Mouse (Mus musculus) forebrain, embryonic 16.5 days (tissue): ENCODE results near the gene Wdr95. TPM values are rescaled to one million over a fixed set of nuclear protein-coding genes. Genes with fewer than 3 reads are reported as not detected.

Experiments used
- ATAC-seq: fragments of 200-750 bp; cut with Nextera tagmentation; 2 replicates; pipeline ENCODE4 v1.8.0; 2017; ENCODE audit warnings: mild to moderate bottlenecking, moderate library complexity
- H3K27ac ChIP-seq: fragments of 300-500 bp; sonication (generic); 2 replicates; pipeline ENCODE4 v1.5.1; 2014; ENCODE audit warnings: low read length, control low read depth
- H3K27me3 ChIP-seq: fragments of 300-500 bp; sonication (generic); replicated peaks from 2 replicates; pipeline ENCODE4 v1.6.1; 2014; ENCODE audit warnings: low read length; ENCODE audit not compliant: control insufficient read depth, insufficient read depth
- H3K36me3 ChIP-seq: fragments of 300-500 bp; sonication (generic); 2 replicates; pipeline ENCODE4 v1.6.1; 2014; ENCODE audit not compliant: control insufficient read depth, insufficient read depth
- H3K4me1 ChIP-seq: fragments of 300-500 bp; sonication (generic); replicated peaks from 2 replicates; pipeline ENCODE4 v1.6.1; 2014; ENCODE audit warnings: low read length; ENCODE audit not compliant: control insufficient read depth, insufficient read depth
- H3K4me2 ChIP-seq: fragments of 300-500 bp; sonication (generic); 2 replicates; pipeline ENCODE4 v1.6.1; 2014; ENCODE audit warnings: mild to moderate bottlenecking, low read length, control low read depth
- H3K4me3 ChIP-seq: fragments of 300-500 bp; sonication (generic); replicated peaks from 2 replicates; pipeline ENCODE4 v1.5.1; 2014; ENCODE audit warnings: mild to moderate bottlenecking, low read length, control low read depth
- H3K9ac ChIP-seq: fragments of 300-500 bp; sonication (generic); replicated peaks from 2 replicates; pipeline ENCODE4 v1.6.1; 2014; ENCODE audit warnings: low read depth, low read length, control low read depth
- H3K9me3 ChIP-seq: fragments of 300-500 bp; sonication (generic); 2 replicates; pipeline ENCODE4 v1.6.1; 2016; ENCODE audit warnings: low read length; ENCODE audit not compliant: control insufficient read depth
- WGBS: fragments of 180-500 bp; shearing (Covaris S2); extraction: QIAGEN DNeasy Blood & Tissue Kit; methylation state at CpG from one replicate; pipeline ENCODE4 v1.1.7; 2014; 5-methylcytosine and 5-hydroxymethylcytosine counted together
- polyA plus RNA-seq: library from polyadenylated mRNA; unstranded; fragments of >200 nt; fragmentation: Nextera tagmentation; extraction: Ambion mirVana; gene quantifications from 2 replicates; pipeline ENCODE4 v1.2.1, GENCODE M21; 2015

Gene Wdr95
- polyA plus RNA-seq, 1 experiment from 2014 or later: 0.14 TPM

GRCm38 (mm10) chr5:149623815-149624675, 95.6 kb downstream of the Wdr95 start:
- Histone ChIP-seq H3K27ac (no peak overlapping the region), H3K4me2 (no peak overlapping the region), H3K27me3 (no peaks in the 10 kb centered on the region), H3K4me3 (no peak overlapping the region), H3K4me1 (no peaks in the 10 kb centered on the region), H3K36me3 (peaks cover 65% of the 10 kb centered on the region), H3K9me3 (no peaks in the 10 kb centered on the region), H3K9ac (no peak overlapping the region)
- WGBS: 91% methylated on average over 8 of the region's 8 CpGs
- no peak for ATAC-seq

DNA sequence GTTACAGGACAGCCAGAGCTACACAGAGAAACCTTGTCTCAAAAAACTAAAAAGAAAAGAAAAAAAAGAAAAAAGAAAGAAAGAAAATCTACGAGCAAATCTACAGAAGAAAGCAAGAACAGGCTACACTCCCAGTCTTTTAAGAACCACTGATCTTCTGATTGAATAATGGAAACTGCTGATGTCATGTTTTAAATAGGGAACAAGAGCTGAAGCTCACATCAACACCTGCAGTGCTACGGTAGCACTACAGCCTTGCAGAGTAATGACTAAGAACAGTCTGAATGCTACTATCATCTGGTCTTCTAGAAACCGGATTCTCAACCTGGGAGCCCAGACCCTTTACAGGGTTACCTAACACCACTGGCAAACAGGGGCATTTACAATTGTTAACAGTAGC, 97.1 kb downstream of the Wdr95 start:
- ATAC-seq: no peak
- H3K36me3 ChIP-seq: peaks cover 66% of the 10 kb centered on the region
- WGBS: 91% methylated on average over 3 of the region's 3 CpGs
- no peak overlapping the region for H3K4me2 ChIP-seq
- H3K9ac ChIP-seq: no peak overlapping the region
- H3K27ac ChIP-seq: no peak overlapping the region
- H3K4me3 ChIP-seq: no peak overlapping the region
- H3K9me3 ChIP-seq: no peaks in the 10 kb centered on the region
- no peaks in the 10 kb centered on the region for H3K4me1 ChIP-seq
- no peaks in the 10 kb centered on the region for H3K27me3 ChIP-seq

- peaks cover 29% of the 10 kb centered on the region for H3K4me1 ChIP-seq
- peak overlapping the region; percentile 84 for H3K4me2 ChIP-seq
- no peaks in the 10 kb centered on the region for H3K9me3 ChIP-seq
- H3K9ac ChIP-seq: peak overlapping the region; percentile 80
- H3K36me3 ChIP-seq: peaks cover 24% of the 10 kb centered on the region
- no peaks in the 10 kb centered on the region for H3K27me3 ChIP-seq
- ATAC-seq: no peak
- H3K27ac ChIP-seq: no peak overlapping the region
- WGBS: 62% methylated on average over 11 of the region's 11 CpGs
- H3K4me3 ChIP-seq: peak overlapping the region; percentile 57
These were observed 106.0 kb downstream of the Wdr95 start for GRCm38 (mm10) chr5:149634409-149635035.

DNA sequence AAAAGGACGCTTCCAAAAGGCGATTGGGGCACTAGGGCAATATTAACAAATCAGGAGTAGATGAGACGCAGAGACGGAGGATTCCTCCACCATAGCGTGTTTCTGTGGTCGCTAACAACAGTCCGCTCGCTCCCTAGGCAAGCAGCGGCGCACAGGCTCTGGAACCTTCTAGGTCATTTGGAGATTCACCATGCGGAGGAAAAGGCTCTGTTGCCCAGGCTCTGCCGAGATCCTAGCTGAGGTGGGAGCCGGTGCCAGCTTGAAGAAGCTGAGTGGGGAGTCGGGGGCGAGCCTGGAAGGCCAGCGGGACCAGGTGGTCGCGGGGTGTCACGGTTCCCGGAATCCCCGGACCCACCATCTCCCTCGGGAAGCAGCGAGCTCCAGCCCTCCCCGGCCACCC, 107.1 kb downstream of the Wdr95 start:
- H3K27ac ChIP-seq: peak overlapping the region; percentile 90
- WGBS: under 1% methylated on average over 24 of the region's 24 CpGs
- ATAC-seq: no peak

DNA sequence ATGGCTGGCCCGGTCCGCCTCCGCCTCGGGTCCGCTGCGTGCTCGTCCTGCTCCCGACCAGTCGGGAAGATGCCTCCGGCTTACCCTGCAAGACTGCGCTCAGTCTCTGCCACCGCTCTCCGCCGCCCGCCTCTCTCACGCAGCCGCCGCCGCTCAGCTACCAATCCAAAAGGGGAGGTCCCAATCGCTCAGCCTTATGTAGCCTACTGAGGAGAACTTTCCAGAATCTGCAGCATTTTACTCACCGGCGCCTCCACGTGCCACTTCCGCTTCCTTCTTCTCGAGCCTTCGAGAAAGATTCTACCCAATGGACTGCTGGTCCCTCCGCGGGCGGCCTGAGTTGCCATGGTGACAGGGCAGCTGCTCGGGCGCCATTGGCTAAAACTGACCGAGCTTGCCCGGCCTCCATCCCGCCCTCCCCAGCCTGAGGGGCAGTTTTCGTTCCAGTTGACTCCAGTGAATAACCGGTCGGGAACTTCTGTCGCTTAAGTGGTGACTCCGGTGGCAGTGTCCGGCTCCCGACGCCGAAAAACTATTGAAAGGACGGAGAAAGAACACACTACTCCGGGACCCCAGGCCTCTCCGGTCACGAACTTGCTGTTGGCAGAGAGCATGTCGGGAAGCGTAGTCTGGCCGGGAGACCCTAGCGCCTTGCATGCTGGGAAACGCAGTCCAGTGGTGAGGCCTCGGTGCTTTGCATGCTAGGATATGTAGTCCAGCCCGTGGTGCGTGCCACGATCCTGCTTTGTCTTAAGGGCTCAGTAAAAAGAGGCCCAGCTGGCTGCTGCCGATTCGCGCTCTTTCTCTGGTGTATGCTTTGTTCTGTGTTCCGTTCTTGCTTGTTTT, 107.8 kb downstream of the Wdr95 start, which contains the start of gene Hsph1:
Gene Hsph1, minus strand, starts transcription at position 302 of the 846 bp plus-strand sequence.
- Histone ChIP-seq H3K36me3 (peaks cover 11% of the 10 kb centered on the region; the same call in 1 of the 2 replicates), H3K9me3 (no peaks in the 10 kb centered on the region), H3K27me3 (no peaks in the 10 kb centered on the region), H3K4me2 (peak within 1 kb of the TSS; percentile 84), H3K9ac (peak within 1 kb of the TSS; percentile 80), H3K4me1 (peaks cover 29% of the 10 kb centered on the region), H3K27ac (peak within 1 kb of the TSS; percentile 90), H3K4me3 (peak within 1 kb of the TSS; percentile 57)
- WGBS: under 1% methylated on average over 60 of the region's 60 CpGs
- ATAC-seq: peak; percentile 98

More for the DNA sequence above, 107.1 kb downstream of the Wdr95 start:
- H3K27me3 ChIP-seq: no peaks in the 10 kb centered on the region
- peaks cover 16% of the 10 kb centered on the region for H3K36me3 ChIP-seq
- no peaks in the 10 kb centered on the region for H3K9me3 ChIP-seq
- peaks cover 29% of the 10 kb centered on the region for H3K4me1 ChIP-seq
- peak overlapping the region; percentile 57 for H3K4me3 ChIP-seq
- H3K9ac ChIP-seq: peak overlapping the region; percentile 80
- H3K4me2 ChIP-seq: peak overlapping the region; percentile 84

DNA sequence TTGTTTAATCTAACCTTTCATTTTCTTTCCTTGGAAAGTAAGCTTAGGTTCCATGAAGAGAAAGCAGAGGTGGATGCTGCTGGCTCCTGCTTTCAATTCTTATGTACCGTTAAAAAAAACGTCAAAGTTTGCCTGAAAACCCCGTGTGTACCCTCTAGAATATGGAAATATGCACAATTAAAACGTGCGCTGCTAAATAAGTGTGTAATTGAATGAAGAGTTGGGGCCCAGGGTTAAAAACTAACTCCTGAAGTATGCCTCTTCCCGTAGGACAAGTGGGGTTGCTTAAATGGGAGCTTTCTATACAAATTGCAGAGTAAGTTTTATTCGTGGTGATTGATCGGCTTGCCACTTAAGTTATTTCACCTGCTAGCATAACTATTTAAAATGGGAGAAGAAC, 108.8 kb downstream of the Wdr95 start:
- Histone ChIP-seq H3K27me3 (no peaks in the 10 kb centered on the region), H3K27ac (peak overlapping the region; percentile 37; the same call in 1 of the 2 replicates), H3K4me3 (peak overlapping the region; percentile 57), H3K36me3 (peaks cover 9% of the 10 kb centered on the region; the same call in 1 of the 2 replicates), H3K4me1 (peaks cover 29% of the 10 kb centered on the region), H3K4me2 (peak overlapping the region; percentile 84), H3K9ac (peak overlapping the region; percentile 66), H3K9me3 (no peaks in the 10 kb centered on the region)
- no peak for ATAC-seq
- WGBS: 42% methylated on average over 8 of the region's 8 CpGs

DNA sequence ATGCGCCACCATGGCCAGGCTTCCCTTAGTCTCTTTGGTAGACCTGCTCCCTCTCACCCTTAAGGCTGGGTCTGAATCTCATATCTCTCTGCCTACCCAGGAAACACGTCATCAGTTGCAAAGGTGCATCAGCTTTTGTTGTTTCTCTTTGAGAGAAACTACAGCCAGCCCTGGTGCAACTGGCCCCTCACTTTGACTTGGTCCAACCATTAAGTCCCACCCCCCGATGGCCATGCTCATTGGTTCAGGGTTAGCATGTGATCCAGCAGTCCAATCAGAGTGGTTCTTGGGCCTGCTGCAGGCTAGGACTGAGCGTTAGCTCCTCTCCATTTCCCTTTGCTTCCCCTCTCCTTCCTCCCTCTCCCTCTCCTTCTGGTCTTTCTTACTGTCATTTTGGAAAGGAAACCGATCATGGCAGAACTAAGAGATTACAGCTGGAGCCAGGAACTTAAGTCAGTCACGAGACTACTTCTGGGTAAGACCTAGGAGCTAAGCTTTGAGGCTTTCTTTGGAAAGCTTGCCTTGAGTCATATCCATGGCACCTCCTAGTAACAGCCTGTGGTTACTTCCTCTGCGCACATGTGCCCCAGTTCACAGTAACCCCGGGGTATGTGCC, 112.9 kb downstream of the Wdr95 start:
- 89% methylated on average over 8 of the region's 8 CpGs for WGBS

GRCm38 (mm10) chr5:149642366-149642765, 113.9 kb downstream of the Wdr95 start:
- peaks cover 3% of the 10 kb centered on the region for H3K4me1 ChIP-seq
- no peaks in the 10 kb centered on the region for H3K27me3 ChIP-seq
- WGBS: 58% methylated on average over 6 of the region's 6 CpGs
- no peaks in the 10 kb centered on the region for H3K9me3 ChIP-seq
- ATAC-seq: no peak
- no peak overlapping the region for H3K27ac ChIP-seq
- H3K36me3 ChIP-seq: no peaks in the 10 kb centered on the region
- H3K4me3 ChIP-seq: no peak overlapping the region
- no peak overlapping the region for H3K9ac ChIP-seq
- no peak overlapping the region for H3K4me2 ChIP-seq

More for the DNA sequence above, 112.9 kb downstream of the Wdr95 start:
- H3K9ac ChIP-seq: no peak overlapping the region
- no peaks in the 10 kb centered on the region for H3K27me3 ChIP-seq
- no peak overlapping the region for H3K27ac ChIP-seq
- H3K4me1 ChIP-seq: peaks cover 5% of the 10 kb centered on the region
- no peak overlapping the region for H3K4me2 ChIP-seq
- H3K36me3 ChIP-seq: no peaks in the 10 kb centered on the region
- H3K9me3 ChIP-seq: no peaks in the 10 kb centered on the region
- no peak overlapping the region for H3K4me3 ChIP-seq
- ATAC-seq: no peak
